Mouse (Mus musculus) myocyte (in vitro differentiated cells): Measurements from ENCODE around the gene Tmod2. TPM values are rescaled to one million over a fixed set of nuclear protein-coding genes. Genes with fewer than 3 reads are reported as not detected.

Source experiments
- H3K27me3 ChIP-seq: one replicate; pipeline ENCODE4 v1.6.1; 2011; ENCODE audit not compliant: control insufficient read depth, insufficient read depth, insufficient read length
- H3K36me3 ChIP-seq: one replicate; pipeline ENCODE4 v1.6.1; 2011; ENCODE audit not compliant: control insufficient read depth, insufficient read depth
- H3K4me2 ChIP-seq: one replicate; pipeline ENCODE4 v1.6.1; 2011; ENCODE audit warnings: low read depth, control low read depth
- H3K4me3 ChIP-seq: one replicate; pipeline ENCODE4 v1.5.1; 2011; ENCODE audit warnings: mild to moderate bottlenecking, control low read depth, moderate library complexity
- H3K79me2 ChIP-seq: one replicate; pipeline ENCODE4 v1.6.1; 2011; ENCODE audit not compliant: control insufficient read depth, insufficient read depth
- H3ac ChIP-seq: one replicate; pipeline ENCODE4 v1.6.1; 2011; ENCODE audit not compliant: control insufficient read depth, insufficient read length
- CEBPB ChIP-seq: IDR thresholded peaks from 2 replicates; pipeline ENCODE4 v1.6.1; 2011; ENCODE audit warnings: mild to moderate bottlenecking, moderate library complexity; ENCODE audit not compliant: poor library complexity, insufficient read depth, severe bottlenecking
- E2F4 ChIP-seq: IDR thresholded peaks from one replicate; pipeline ENCODE4 v1.6.1; 2011; ENCODE audit warnings: mild to moderate bottlenecking, control low read depth, moderate library complexity; ENCODE audit not compliant: insufficient read depth
- MAX ChIP-seq: IDR thresholded peaks from one replicate; pipeline ENCODE4 v1.6.1; 2011; ENCODE audit warnings: low read depth, mild to moderate bottlenecking, control low read depth
- MYOD1 ChIP-seq, 3 experiments: IDR thresholded peaks; one replicate each; pipeline ENCODE4 v1.6.1; 2011; ENCODE audit warnings: control low read depth in 2 of 3, low read depth in 2 of 3, mild to moderate bottlenecking in 2 of 3, moderate library complexity in 1 of 3; ENCODE audit not compliant: insufficient read length in 2 of 3, control insufficient read depth in 1 of 3
- MYOG ChIP-seq, 3 experiments: IDR thresholded peaks; one replicate each; pipeline ENCODE4 v1.6.1; 2011; ENCODE audit warnings: control low read depth in 2 of 3, low read depth in 2 of 3, mild to moderate bottlenecking in 2 of 3; ENCODE audit not compliant: insufficient read length in 2 of 3, control insufficient read depth in 1 of 3, insufficient read depth in 1 of 3
- POLR2A ChIP-seq: IDR thresholded peaks from one replicate; pipeline ENCODE4 v1.6.1; 2011; ENCODE audit warnings: low read depth, mild to moderate bottlenecking, control low read depth, moderate library complexity; ENCODE audit not compliant: insufficient read length
- POLR2AphosphoS2 ChIP-seq: IDR thresholded peaks from one replicate; pipeline ENCODE4 v1.6.1; 2011; ENCODE audit warnings: low read depth, control low read depth; ENCODE audit not compliant: insufficient read length
- REST ChIP-seq: IDR thresholded peaks from one replicate; pipeline ENCODE4 v1.6.1; 2011; ENCODE audit warnings: mild to moderate bottlenecking, control low read depth, moderate library complexity; ENCODE audit not compliant: insufficient read depth, insufficient read length
- SRF ChIP-seq: IDR thresholded peaks from one replicate; pipeline ENCODE4 v1.6.1; 2011; ENCODE audit warnings: low read depth; ENCODE audit not compliant: control insufficient read depth, insufficient read length
- TCF12 ChIP-seq: IDR thresholded peaks from one replicate; pipeline ENCODE4 v1.6.1; 2011; ENCODE audit warnings: mild to moderate bottlenecking, control low read depth; ENCODE audit not compliant: poor library complexity, insufficient read depth, severe bottlenecking
- TCF3 ChIP-seq: IDR thresholded peaks from one replicate; pipeline ENCODE4 v1.6.1; 2011; ENCODE audit warnings: low read depth, control low read depth; ENCODE audit not compliant: insufficient read length
- USF1 ChIP-seq: IDR thresholded peaks from one replicate; pipeline ENCODE4 v1.6.1; 2011; ENCODE audit warnings: low read depth, mild to moderate bottlenecking, control low read depth, moderate library complexity
- polyA plus RNA-seq: library from polyadenylated mRNA; unstranded; fragments of >200 nt; fragmentation: generic; extraction: Trizol; gene quantifications from one replicate; pipeline ENCODE4 v1.2.1, GENCODE M21; 2012; ENCODE audit warnings: missing spikeins

Gene Tmod2
- polyA plus RNA-seq, 1 experiment = 0.06 TPM

DNA sequence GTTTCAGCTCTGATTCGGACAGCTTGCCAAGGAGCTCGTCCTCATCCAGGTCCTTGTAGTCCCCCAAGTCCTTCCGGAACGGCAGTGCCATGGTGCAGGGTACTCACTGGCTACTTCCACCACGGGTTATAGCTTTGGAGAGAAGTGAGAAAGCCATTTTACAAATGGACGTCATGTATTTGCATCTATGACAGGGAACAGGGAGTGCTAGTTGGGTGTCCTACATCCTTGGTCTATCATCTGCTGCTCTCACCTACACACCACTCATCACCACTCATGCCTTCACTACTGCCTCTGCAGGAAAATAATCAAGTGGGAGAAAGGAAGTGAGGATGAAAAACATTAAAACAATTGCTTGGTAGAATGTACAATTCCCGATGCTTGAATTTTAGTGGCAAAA, 78.7 kb downstream of the Tmod2 start:
- TF ChIP-seq MYOG (IDR thresholded peaks at IDR 0.05; ENCODE audit: control insufficient read depth in 1 of 3, insufficient read depth in 1 of 3, insufficient read length in 2 of 3, low read depth in 2 of 3) = no peak
- TF ChIP-seq CEBPB = no peak
- H3K4me3 ChIP-seq = no peak overlapping the region
- H3ac ChIP-seq = no peak overlapping the region
- H3K36me3 ChIP-seq = peaks cover 6% of the 10 kb centered on the region
- peaks cover 5% of the 10 kb centered on the region for H3K79me2 ChIP-seq
- no peaks in the 10 kb centered on the region for H3K27me3 ChIP-seq
- no peak overlapping the region for H3K4me2 ChIP-seq

DNA sequence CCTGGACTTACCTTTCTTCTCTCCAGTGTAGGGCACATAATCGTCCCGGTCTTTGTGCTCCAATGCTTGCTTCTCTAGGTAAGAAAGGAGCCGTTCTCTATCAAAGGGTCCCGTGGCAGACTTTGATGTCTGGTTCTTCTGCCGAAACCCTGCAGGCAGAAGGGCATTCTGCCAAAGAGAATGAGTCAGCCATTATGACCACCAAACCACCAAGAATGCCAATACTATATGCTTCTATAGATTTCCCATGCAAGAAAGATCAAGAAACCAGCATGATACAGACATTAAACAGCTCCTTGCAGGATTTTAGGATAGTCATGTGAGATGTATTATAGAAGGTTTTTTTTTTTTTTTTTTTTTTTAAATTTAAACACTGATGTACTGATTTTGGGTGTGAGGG, 81.8 kb downstream of the Tmod2 start:
- peaks cover 5% of the 10 kb centered on the region for H3K79me2 ChIP-seq
- H3ac ChIP-seq = no peak overlapping the region
- no peak overlapping the region for H3K4me3 ChIP-seq
- no peaks in the 10 kb centered on the region for H3K27me3 ChIP-seq
- H3K4me2 ChIP-seq = no peak overlapping the region
- peaks cover 6% of the 10 kb centered on the region for H3K36me3 ChIP-seq
- TF ChIP-seq TCF12 (no peak), MAX (no peak), REST (no peak), E2F4 (no peak), TCF3 (no peak), CEBPB (no peak), USF1 (no peak), MYOD1 (IDR thresholded peaks at IDR 0.05; ENCODE audit: control insufficient read depth in 1 of 3, insufficient read length in 2 of 3, low read depth in 2 of 3) (no peak), POLR2AphosphoS2 (no peak), SRF (no peak), MYOG (IDR thresholded peaks at IDR 0.05; ENCODE audit: control insufficient read depth in 1 of 3, insufficient read depth in 1 of 3, insufficient read length in 2 of 3, low read depth in 2 of 3) (no peak), POLR2A (no peak)

- Histone ChIP-seq H3K4me2 (no peak overlapping the region), H3K36me3 (peaks cover 6% of the 10 kb centered on the region)
Observed at GRCm38 (mm10) chr9:75528096-75528495, 83.0 kb downstream of the Tmod2 start.

DNA sequence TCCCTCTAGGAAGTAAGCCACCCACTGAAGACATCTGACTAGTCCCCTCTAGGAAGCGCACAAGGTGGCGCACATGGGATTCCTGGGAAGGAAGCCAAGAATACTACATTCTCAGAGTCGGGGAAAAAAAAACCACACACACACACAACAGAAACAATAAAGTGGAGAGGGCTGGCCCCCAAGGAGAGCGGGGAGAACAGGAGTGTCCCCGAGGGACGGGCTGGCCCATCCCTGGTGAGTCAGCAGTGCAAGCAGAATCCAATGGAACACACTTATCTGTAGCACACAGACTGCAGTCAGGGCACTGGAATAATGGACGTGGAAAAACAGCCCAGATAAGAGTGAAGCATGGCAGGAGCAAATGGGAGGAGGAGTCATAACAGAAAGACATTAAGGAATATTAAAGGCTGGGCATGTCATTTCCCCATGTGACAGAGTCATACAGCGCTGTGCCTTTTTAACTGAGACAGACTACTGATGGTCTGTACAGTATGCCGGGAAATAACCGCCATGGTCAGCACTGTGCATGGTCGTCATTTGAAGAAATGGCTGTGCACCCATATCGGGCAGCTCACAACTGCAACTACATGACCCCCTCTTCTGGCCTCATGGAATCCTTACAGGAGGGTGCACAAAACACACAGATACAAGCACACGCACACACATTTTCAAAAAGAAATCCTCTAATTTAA, 83.6 kb downstream of the Tmod2 start:
- H3ac ChIP-seq = no peak overlapping the region
- peaks cover 2% of the 10 kb centered on the region for H3K79me2 ChIP-seq
- H3K36me3 ChIP-seq = peaks cover 6% of the 10 kb centered on the region
- no peak overlapping the region for H3K4me3 ChIP-seq
- no peaks in the 10 kb centered on the region for H3K27me3 ChIP-seq
- H3K4me2 ChIP-seq = peak overlapping the region; percentile 39
- TF ChIP-seq MAX = no peak
- no peak for TF ChIP-seq TCF12
- TF ChIP-seq POLR2AphosphoS2 = no peak
- TF ChIP-seq MYOG (IDR thresholded peaks at IDR 0.05; ENCODE audit: control insufficient read depth in 1 of 3, insufficient read depth in 1 of 3, insufficient read length in 2 of 3, low read depth in 2 of 3) = no peak
- no peak for TF ChIP-seq SRF
- TF ChIP-seq POLR2A = no peak
- TF ChIP-seq REST = no peak
- TF ChIP-seq CEBPB = no peak
- no peak for TF ChIP-seq TCF3
- no peak for TF ChIP-seq E2F4
- no peak for TF ChIP-seq MYOD1 (IDR thresholded peaks at IDR 0.05; ENCODE audit: control insufficient read depth in 1 of 3, insufficient read length in 2 of 3, low read depth in 2 of 3)
- no peak for TF ChIP-seq USF1

More at GRCm38 (mm10) chr9:75528096-75528495, 83.0 kb downstream of the Tmod2 start:
- Histone ChIP-seq H3K27me3 (no peaks in the 10 kb centered on the region), H3ac (no peak overlapping the region), H3K4me3 (no peak overlapping the region), H3K79me2 (peaks cover 5% of the 10 kb centered on the region)
- TF ChIP-seq TCF3 = no peak
- TF ChIP-seq TCF12 = no peak
- TF ChIP-seq CEBPB = no peak
- TF ChIP-seq USF1 = no peak
- no peak for TF ChIP-seq REST

GRCm38 (mm10) chr9:75523646-75524045, 87.5 kb downstream of the Tmod2 start:
- no peak overlapping the region for H3ac ChIP-seq
- H3K36me3 ChIP-seq = no peaks in the 10 kb centered on the region
- H3K4me2 ChIP-seq = no peak overlapping the region
- no peaks in the 10 kb centered on the region for H3K79me2 ChIP-seq
- no peak overlapping the region for H3K4me3 ChIP-seq
- no peaks in the 10 kb centered on the region for H3K27me3 ChIP-seq
- TF ChIP-seq CEBPB = no peak
- TF ChIP-seq REST = no peak
- TF ChIP-seq MAX = no peak
- no peak for TF ChIP-seq USF1
- TF ChIP-seq TCF3 = no peak
- TF ChIP-seq MYOD1 (IDR thresholded peaks at IDR 0.05; ENCODE audit: control insufficient read depth in 1 of 3, insufficient read length in 2 of 3, low read depth in 2 of 3) = no peak
- no peak for TF ChIP-seq POLR2AphosphoS2
- TF ChIP-seq MYOG (IDR thresholded peaks at IDR 0.05; ENCODE audit: control insufficient read depth in 1 of 3, insufficient read depth in 1 of 3, insufficient read length in 2 of 3, low read depth in 2 of 3) = no peak
- no peak for TF ChIP-seq POLR2A
- TF ChIP-seq E2F4 = no peak
- no peak for TF ChIP-seq SRF
